Comparison of ENCODE assay signal across 21 mouse cellular contexts in genomic region chrX:53364668-53365383, GRCm38 (mm10). TPM values are rescaled to one million over a fixed set of nuclear protein-coding genes. Genes with fewer than 3 reads are reported as not detected.
DNase-seq lines count a peak whose midpoint lies in the region; ATAC-seq and TF ChIP-seq lines count a peak whose summit lies in the region.
"Had no signal": no experiment of that assay in that cellular context is flagged by ENCODE, and none has a peak within 500 bp of the region (broad histone marks: within the 10 kb centered on the region; RNA-seq: fewer than 3 reads in every experiment).

No protein-coding gene starts in this region.

- peaks cover 55% of the 10 kb centered on the region for H3K4me1 ChIP-seq in erythroblast, embryonic 14.5 days (ENCODE audit: control insufficient read depth)
- peaks cover 53% of the 10 kb centered on the region for H3K4me1 ChIP-seq in liver, embryonic 13.5 days (replicated peaks)
- peaks cover 9% of the 10 kb centered on the region; the same call in 1 of the 2 replicates for H3K4me1 ChIP-seq in liver, postnatal 0 days (ENCODE audit: insufficient read depth)
- H3K4me1 ChIP-seq: embryonic facial prominence, embryonic 13.5 days had no signal

- peak overlapping the region; percentile 59 for H3K4me2 ChIP-seq in liver, embryonic 13.5 days
- peak overlapping the region; percentile 48 for H3K4me2 ChIP-seq in liver, postnatal 0 days (ENCODE audit: low read depth, low read length)
- H3K4me2 ChIP-seq: embryonic facial prominence, embryonic 13.5 days; forebrain, embryonic 15.5 days; heart, embryonic 13.5 days had no signal

- H3K9ac ChIP-seq in liver, embryonic 13.5 days, result peak overlapping the region; percentile 26; the same call in 1 of the 2 replicates
- H3K9ac ChIP-seq in liver, postnatal 0 days (replicated peaks), result no peak overlapping the region
- H3K9ac ChIP-seq: embryonic facial prominence, embryonic 13.5 days; forebrain, embryonic 15.5 days; heart, embryonic 13.5 days had no signal

- peaks cover 54% of the 10 kb centered on the region for H3K36me3 ChIP-seq in erythroblast, embryonic 14.5 days (ENCODE audit: control insufficient read depth)
- 0 out of 2 replicates have a peak, but pooled peaks cover 3% of the 10 kb centered on the region for H3K36me3 ChIP-seq in liver, embryonic 13.5 days
- H3K36me3 ChIP-seq in liver, postnatal 0 days (replicated peaks; ENCODE audit: insufficient read depth, low read length), result no peaks in the 10 kb centered on the region
- H3K36me3 ChIP-seq: embryonic facial prominence, embryonic 13.5 days; forebrain, embryonic 15.5 days; heart, embryonic 13.5 days had no signal

- no peak for TF ChIP-seq EP300 in liver, postnatal 0 days (IDR thresholded peaks at IDR 0.05; ENCODE audit: low read depth)

- ATAC-seq in erythroblast, adult 5-6 weeks (replicated peaks; ENCODE audit: low FRiP score, poor library complexity, severe bottlenecking), result no peak
- peak; percentile 56 for ATAC-seq in liver, embryonic 13.5 days (ENCODE audit: low read depth)
- ATAC-seq in liver, postnatal 0 days, result no peak
- no peak for ATAC-seq in cerebellum, adult (ENCODE audit: insufficient number of reproducible peaks, low FRiP score, low TSS enrichment)
- ATAC-seq: CD4-positive, CD25-positive, alpha-beta regulatory T cell, adult 4 months; forebrain, embryonic 15.5 days; hindbrain, embryonic 16.5 days; inflammation-experienced regulatory T-cells, adult 6 months had no signal

- H3K4me3 ChIP-seq in erythroblast, embryonic 14.5 days (replicated peaks), result peak overlapping the region; percentile 51
- H3K4me3 ChIP-seq in liver, embryonic 13.5 days (replicated peaks), result peak overlapping the region; percentile 29
- no peak overlapping the region for H3K4me3 ChIP-seq in liver, postnatal 0 days (ENCODE audit: low read depth, low read length)
- H3K4me3 ChIP-seq: embryonic facial prominence, embryonic 13.5 days; forebrain, embryonic 15.5 days; heart, embryonic 13.5 days had no signal

- H3K9me3 ChIP-seq in erythroblast, embryonic 14.5 days (ENCODE audit: control insufficient read depth, low read length), result no peaks in the 10 kb centered on the region
- no peaks in the 10 kb centered on the region for H3K9me3 ChIP-seq in liver, embryonic 13.5 days (replicated peaks)
- no peaks in the 10 kb centered on the region for H3K9me3 ChIP-seq in liver, postnatal 0 days (ENCODE audit: low read length)
- H3K9me3 ChIP-seq: embryonic facial prominence, embryonic 13.5 days; forebrain, embryonic 15.5 days; G1E; heart, embryonic 13.5 days had no signal

- WGBS in liver, embryonic 13.5 days (ENCODE audit: insufficient replicate concordance), result 37% methylated on average over 7 of the region's 7 CpGs
- WGBS in liver, postnatal 0 days (ENCODE audit: insufficient replicate concordance), result 64% methylated on average over 7 of the region's 7 CpGs

- DNase-seq in liver, embryonic 13.5 days, result no peak
- no peak for DNase-seq in liver, postnatal 0 days
- no peak for DNase-seq in embryo, embryonic 11 days
- no peak for DNase-seq in c-Kit-positive CD71-positive TER-119-positive erythroid progenitor cells, embryonic 14.5 days (ENCODE audit: low spot score)
- DNase-seq: adrenal gland, postnatal 14 days; B cell, adult 2 months; cerebellum, adult 2 months; cerebellum, postnatal 10 days; gastrocnemius, postnatal 36 days; heart, adult 11 months; heart, postnatal 36 days had no signal

- TF ChIP-seq CTCF in liver, postnatal 0 days (IDR thresholded peaks at IDR 0.05; ENCODE audit: low read depth), result no peak

- no peaks in the 10 kb centered on the region for H3K27me3 ChIP-seq in erythroblast, embryonic 14.5 days (ENCODE audit: control insufficient read depth)
- H3K27me3 ChIP-seq in liver, embryonic 13.5 days, result no peaks in the 10 kb centered on the region
- no peaks in the 10 kb centered on the region for H3K27me3 ChIP-seq in liver, postnatal 0 days (ENCODE audit: insufficient read depth, low read length)
- H3K27me3 ChIP-seq: embryonic facial prominence, embryonic 13.5 days; forebrain, embryonic 15.5 days; heart, embryonic 13.5 days had no signal

- H3K27ac ChIP-seq in liver, embryonic 13.5 days, result peak overlapping the region; percentile 80
- H3K27ac ChIP-seq in liver, postnatal 0 days (ENCODE audit: low read depth), result no peak overlapping the region
- H3K27ac ChIP-seq: embryonic facial prominence, embryonic 13.5 days; forebrain, embryonic 15.5 days; heart, embryonic 13.5 days had no signal

RNA-seq across cellular contexts. Expression of gene Mospd1, which starts 5.5 kb away (rescaled TPM):
- polyA plus RNA-seq in erythroblast, embryonic 14.5 days (2012), result 0.19 and 0.32 TPM in 2 replicates
- 67.1 and 79.0 TPM in 2 replicates for total RNA-seq in erythroblast, adult 5-6 weeks (2015; ENCODE audit: low replicate concordance)
- total RNA-seq in erythroblast, adult 5-6 weeks (2017; ENCODE audit: low replicate concordance), result 71.8 and 76.8 TPM in 2 replicates
- 38.5 and 48.3 TPM in 2 replicates for polyA plus RNA-seq in liver, embryonic 13.5 days (2015; fragmentation: Nextera tagmentation; extraction: Ambion mirVana)
- 19.8 and 21.5 TPM in 2 replicates for polyA plus RNA-seq in liver, postnatal 0 days (2015; fragmentation: Nextera tagmentation; extraction: Ambion mirVana)

Comparison
In these comparisons a context has a peak if more than half of its experiments do, and no peak if none do; other contexts are left out.
1. RNA of gene Mospd1, which starts 5.5 kb away (polyA plus RNA-seq): 38.5 to 48.3 TPM in liver, embryonic 13.5 days and 19.8 to 21.5 TPM in liver, postnatal 0 days; 0.19 to 0.32 TPM in erythroblast, embryonic 14.5 days; every median in the first group is over 10 times any median in the second.